Mouse (Mus musculus): ENCODE results near the gene Itgb1bp1. TPM values are rescaled to one million over a fixed set of nuclear protein-coding genes. Genes with fewer than 3 reads are reported as not detected.

Gene Itgb1bp1
- polyA plus RNA-seq, 1 experiment from 2014 or later, result 43.0 TPM

DNA sequence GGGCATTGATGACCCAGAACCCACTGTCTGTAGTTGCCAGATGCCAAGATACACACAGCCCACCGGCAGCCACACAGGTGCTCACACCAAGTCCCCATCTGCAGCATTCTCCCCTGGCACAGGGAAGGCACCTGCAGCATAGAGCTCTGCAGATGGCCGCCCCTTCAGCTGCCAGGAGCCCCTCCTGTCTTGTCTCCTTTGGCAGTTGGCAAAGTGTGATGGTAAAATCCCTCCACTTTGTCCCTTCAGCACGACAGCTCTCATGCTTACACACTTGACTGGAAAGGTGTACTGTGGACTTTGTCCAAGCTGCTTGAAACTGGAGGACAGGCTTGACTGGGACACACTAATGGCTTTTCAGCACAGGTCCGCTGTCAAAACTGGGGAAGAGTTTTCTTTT is 34.2 kb upstream of the Itgb1bp1 start:
- Histone ChIP-seq H3K27me3 (ENCODE audit: low read depth, poor library complexity, severe bottlenecking) (no peaks in the 10 kb centered on the region), H3K36me3 (peaks cover 66% of the 10 kb centered on the region), H3K4me3 (no peak overlapping the region), H3K4me1 (peaks cover 7% of the 10 kb centered on the region; the same call in 1 of the 2 replicates), H3K9me3 (replicated peaks) (no peaks in the 10 kb centered on the region), H3K27ac (replicated peaks) (no peak overlapping the region)
- no peak for DNase-seq (ENCODE audit: low spot score)
- 92% methylated on average over 4 of the region's 4 CpGs for WGBS

DNA sequence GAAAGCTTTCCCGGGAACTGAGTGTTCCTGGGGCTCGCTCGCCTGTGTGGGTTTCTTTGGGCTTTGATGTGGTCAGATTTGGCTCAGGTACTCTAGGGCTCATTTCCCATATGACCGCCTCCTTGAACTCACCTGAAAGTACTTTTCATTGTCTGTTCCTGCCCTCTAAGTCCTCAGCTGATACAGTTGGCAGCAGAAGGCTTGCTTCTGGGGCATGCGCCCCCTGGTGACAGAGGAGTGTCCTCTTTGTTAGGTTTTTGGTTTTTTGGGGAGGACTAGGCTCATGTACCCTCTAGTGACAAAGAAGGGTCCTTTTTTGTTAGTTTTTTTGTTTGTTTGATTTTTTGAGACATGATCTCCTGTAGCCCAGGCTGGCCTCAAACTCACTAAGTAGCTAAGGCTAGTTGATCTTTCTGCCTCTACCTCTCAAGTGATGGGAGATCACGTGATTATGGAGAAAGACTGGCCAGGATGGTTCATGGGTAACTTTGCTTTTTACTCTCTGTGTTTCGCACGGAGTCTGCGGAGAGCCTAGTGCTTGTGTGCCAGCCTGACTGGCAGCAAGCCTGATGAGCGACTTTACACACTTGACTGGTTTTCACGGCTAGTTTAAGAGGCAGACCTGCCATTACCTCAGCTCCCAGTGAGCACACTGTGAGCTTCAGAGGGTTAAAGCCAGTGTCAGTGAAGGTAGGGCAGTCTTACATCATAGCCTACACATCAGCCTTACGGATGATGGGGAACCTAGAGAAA is 32.2 kb upstream of the Itgb1bp1 start:
- 74% methylated on average over 12 of the region's 12 CpGs for WGBS
- Histone ChIP-seq H3K4me1 (peaks cover 7% of the 10 kb centered on the region; the same call in 1 of the 2 replicates), H3K36me3 (peaks cover 66% of the 10 kb centered on the region)

DNA sequence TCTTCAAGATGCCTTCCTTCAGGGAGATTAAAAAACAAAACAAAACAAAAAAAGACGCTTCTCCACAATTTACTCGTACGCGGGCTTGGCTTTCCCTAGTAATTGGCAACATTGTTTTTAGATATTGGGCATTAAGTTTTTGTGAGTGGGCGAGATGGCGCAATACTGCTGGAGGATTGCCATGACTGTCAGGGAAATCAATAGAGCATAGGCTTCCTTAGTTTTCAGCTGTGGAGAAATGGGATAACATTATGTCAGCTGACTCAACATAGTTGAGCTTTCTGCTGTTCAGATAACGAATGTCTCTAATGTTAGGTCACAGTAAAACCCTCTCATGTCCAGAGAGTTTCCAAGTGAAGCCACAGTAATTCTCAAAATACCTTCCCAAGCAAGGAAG is 30.8 kb upstream of the Itgb1bp1 start:
- Histone ChIP-seq H3K4me1 (peaks cover 7% of the 10 kb centered on the region; the same call in 1 of the 2 replicates), H3K4me3 (peak overlapping the region; percentile 67), H3K27ac (replicated peaks) (peak overlapping the region; percentile 89), H3K27me3 (ENCODE audit: low read depth, poor library complexity, severe bottlenecking) (no peaks in the 10 kb centered on the region), H3K36me3 (peaks cover 66% of the 10 kb centered on the region), H3K9me3 (replicated peaks) (no peaks in the 10 kb centered on the region)
- no peak for DNase-seq (ENCODE audit: low spot score)
- WGBS, result 39% methylated on average over 7 of the region's 7 CpGs

More for the DNA sequence above, 32.2 kb upstream of the Itgb1bp1 start:
- no peak overlapping the region for H3K27ac ChIP-seq (replicated peaks)
- no peaks in the 10 kb centered on the region for H3K27me3 ChIP-seq (ENCODE audit: low read depth, poor library complexity, severe bottlenecking)
- no peak overlapping the region for H3K4me3 ChIP-seq
- no peaks in the 10 kb centered on the region for H3K9me3 ChIP-seq (replicated peaks)
- DNase-seq (ENCODE audit: low spot score), result peak; percentile 62

DNA sequence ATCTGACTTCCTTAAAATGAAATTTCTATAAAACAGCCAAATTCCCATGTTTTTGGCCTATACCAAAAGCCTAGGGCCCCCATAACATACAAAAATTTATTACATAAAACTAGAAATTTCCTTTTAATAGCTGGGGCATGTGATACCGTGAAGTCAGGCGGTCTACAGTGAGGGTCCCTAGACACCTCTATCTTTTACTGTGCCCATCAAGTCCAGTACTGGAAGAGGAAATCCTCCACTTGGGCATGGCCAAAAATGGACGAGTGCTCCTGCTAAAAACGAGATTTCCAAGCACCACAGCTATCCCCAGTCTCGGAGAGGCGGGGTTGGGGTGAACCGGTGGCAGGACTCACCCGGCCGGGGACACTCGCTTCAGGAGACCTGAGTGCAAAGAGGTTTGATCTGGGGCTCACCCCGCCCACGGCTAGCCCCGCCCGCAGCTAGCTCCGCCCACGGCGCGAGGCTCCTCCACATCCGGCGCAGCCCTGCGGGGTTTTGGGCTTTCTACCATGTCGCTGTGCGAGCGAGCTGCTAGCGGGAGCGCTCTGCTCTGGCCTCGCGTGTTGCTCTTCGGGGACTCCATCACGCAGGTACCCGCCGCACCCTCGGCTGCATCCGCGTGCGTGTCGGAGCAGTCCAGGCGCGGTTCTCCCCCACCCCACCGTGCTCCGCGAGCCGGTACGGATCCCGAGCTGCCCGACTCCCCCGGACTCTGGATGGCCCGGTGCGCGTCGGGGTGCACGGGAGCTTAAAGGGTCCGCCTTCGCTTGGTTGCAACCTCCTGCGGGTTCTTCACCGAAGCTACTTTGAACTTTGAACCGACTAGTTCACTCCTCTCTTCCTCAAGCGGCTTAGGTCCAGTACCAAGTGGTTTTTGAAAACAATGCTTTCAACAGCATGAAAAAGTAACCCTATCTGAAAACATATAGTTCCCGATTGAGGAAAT is 30.1 kb upstream of the Itgb1bp1 start, which contains the start of gene Iah1:
Gene Iah1 (plus strand): TSS at position 467 of the 946 bp plus-strand sequence.
- WGBS, result 3% methylated on average over 59 of the region's 59 CpGs
- peak; percentile 87 for DNase-seq (ENCODE audit: low spot score)
- Histone ChIP-seq H3K4me3 (peak within 1 kb of the TSS; percentile 67), H3K27me3 (ENCODE audit: low read depth, poor library complexity, severe bottlenecking) (no peaks in the 10 kb centered on the region), H3K27ac (replicated peaks) (peak within 1 kb of the TSS; percentile 89), H3K36me3 (peaks cover 69% of the 10 kb centered on the region), H3K9me3 (replicated peaks) (no peaks in the 10 kb centered on the region), H3K4me1 (peaks cover 7% of the 10 kb centered on the region; the same call in 1 of the 2 replicates)

DNA sequence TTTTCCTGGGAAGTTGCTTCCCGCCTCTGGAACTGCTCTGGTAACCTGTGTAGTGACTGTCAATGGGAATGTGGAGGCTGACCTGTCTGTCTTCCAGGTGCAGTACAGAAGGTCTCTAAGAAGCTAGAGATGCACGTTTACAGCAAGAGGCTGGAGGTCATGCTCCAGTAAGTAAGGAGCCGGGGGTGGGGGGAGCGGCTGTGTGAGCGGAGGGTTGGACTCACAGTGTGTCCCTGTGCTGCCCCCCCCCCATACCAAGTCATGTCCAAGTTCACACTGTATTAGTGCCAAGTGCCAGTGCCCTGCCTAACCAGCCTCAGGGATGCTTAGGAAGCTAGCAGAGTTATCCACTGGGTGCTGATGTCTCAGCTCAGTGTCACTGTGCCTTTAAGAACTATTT is 26.1 kb upstream of the Itgb1bp1 start:
- 90% methylated on average over 5 of the region's 5 CpGs for WGBS
- DNase-seq (ENCODE audit: low spot score), result no peak
- H3K36me3 ChIP-seq, result peaks cover 79% of the 10 kb centered on the region
- H3K4me1 ChIP-seq, result peaks cover 5% of the 10 kb centered on the region; the same call in 1 of the 2 replicates
- H3K27ac ChIP-seq (replicated peaks), result no peak overlapping the region
- H3K27me3 ChIP-seq (ENCODE audit: low read depth, poor library complexity, severe bottlenecking), result no peaks in the 10 kb centered on the region
- H3K9me3 ChIP-seq (replicated peaks), result no peaks in the 10 kb centered on the region
- H3K4me3 ChIP-seq, result no peak overlapping the region

DNA sequence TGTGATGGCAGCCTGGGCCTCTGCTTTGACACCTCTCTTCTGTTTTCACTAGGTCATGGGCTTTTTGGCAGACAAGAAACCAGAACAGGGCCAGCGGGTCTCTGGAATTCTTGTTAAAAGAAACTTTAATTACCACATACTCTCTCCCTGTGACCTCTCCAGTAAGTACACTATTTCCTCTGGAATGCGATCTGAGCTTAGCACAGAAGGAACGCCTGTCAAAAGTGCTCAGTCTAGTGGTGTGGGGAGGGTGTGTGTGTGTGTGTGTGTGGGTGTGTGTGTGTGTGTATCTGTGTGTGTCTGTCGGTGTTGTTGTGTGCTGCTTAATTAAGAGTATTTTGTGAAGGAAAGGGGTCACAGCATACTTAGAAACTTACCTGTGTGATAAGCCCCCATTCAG is 20.6 kb upstream of the Itgb1bp1 start:
- DNase-seq (ENCODE audit: low spot score), result no peak
- no peak overlapping the region for H3K27ac ChIP-seq (replicated peaks)

DNA sequence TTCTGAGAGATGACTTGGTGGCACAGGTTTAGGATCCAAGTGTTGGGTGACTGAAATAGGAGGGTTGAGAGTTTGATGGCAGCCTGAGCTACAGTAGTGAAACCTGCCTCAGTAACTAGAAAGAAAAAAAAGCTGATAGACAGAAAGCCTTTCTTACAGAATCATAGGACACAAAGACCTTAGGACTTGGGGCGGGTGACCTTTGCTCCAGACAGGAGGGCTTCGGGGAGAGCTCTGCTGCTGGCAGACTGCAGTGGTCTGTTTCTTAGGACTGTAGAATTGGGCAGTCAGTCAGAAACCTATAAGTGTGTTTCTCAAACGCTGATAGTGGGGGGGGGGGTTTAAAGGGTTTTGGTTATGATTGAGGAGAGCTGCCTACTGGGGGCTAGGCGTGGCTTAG is 19.7 kb upstream of the Itgb1bp1 start:
- H3K27me3 ChIP-seq (ENCODE audit: low read depth, poor library complexity, severe bottlenecking), result no peaks in the 10 kb centered on the region
- no peaks in the 10 kb centered on the region for H3K9me3 ChIP-seq (replicated peaks)
- H3K36me3 ChIP-seq, result peaks cover 99% of the 10 kb centered on the region
- 89% methylated on average over 4 of the region's 4 CpGs for WGBS
- DNase-seq (ENCODE audit: low spot score), result no peak
- no peak overlapping the region for H3K4me3 ChIP-seq
- H3K4me1 ChIP-seq, result no peaks in the 10 kb centered on the region
- no peak overlapping the region for H3K27ac ChIP-seq (replicated peaks)

More for the DNA sequence above, 20.6 kb upstream of the Itgb1bp1 start:
- H3K9me3 ChIP-seq (replicated peaks), result no peaks in the 10 kb centered on the region
- no peaks in the 10 kb centered on the region for H3K4me1 ChIP-seq
- 90% methylated on average over 4 of the region's 4 CpGs for WGBS
- H3K4me3 ChIP-seq, result no peak overlapping the region
- H3K36me3 ChIP-seq, result peaks cover 99% of the 10 kb centered on the region
- no peaks in the 10 kb centered on the region for H3K27me3 ChIP-seq (ENCODE audit: low read depth, poor library complexity, severe bottlenecking)

DNA sequence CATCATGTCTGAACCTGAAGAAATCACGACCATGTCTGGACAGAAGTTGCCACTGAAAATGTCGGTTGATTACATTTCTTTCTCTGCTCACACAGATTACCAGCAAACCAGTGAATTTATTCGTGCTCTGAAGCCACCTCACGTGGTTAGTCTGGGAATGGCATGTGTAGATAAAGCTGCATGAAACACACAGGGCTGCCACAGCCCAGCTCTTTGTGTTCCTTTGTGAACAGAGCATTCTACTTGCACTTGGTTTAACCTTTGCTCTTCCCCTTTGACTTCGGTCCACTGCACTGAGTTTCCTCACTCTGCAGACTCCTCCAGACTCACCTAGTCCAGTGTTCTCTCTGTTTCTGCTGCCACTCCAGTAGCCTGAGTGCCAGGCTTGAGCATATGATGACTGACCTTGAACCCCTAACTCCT is 16.3 kb upstream of the Itgb1bp1 start:
- Histone ChIP-seq H3K36me3 (peaks cover 99% of the 10 kb centered on the region), H3K4me3 (no peak overlapping the region), H3K4me1 (no peaks in the 10 kb centered on the region), H3K9me3 (replicated peaks) (no peaks in the 10 kb centered on the region), H3K27ac (replicated peaks) (no peak overlapping the region), H3K27me3 (ENCODE audit: low read depth, poor library complexity, severe bottlenecking) (no peaks in the 10 kb centered on the region)
- DNase-seq (ENCODE audit: low spot score), result no peak
- WGBS, result 86% methylated on average over 5 of the region's 5 CpGs

DNA sequence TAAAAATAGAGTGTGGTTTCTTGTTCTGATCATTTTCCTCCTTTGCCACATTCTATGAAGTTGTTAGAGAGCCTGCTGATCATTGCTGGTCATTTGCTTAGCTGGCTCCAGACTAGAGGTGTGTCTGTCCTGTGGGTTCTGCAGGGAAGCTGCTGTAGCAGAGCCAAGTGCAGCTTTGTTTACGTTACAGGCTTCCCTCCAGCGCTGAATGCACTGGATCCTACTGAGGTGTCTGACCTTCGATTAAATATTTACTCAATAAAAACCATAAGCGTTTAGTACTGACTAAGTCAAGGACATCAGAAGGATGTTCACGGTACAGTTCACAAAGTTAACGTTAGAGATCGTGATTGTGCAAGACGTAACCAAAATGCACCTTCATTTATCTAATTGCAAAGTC is 15.8 kb upstream of the Itgb1bp1 start:
- Histone ChIP-seq H3K9me3 (replicated peaks) (no peaks in the 10 kb centered on the region), H3K4me1 (no peaks in the 10 kb centered on the region), H3K36me3 (peaks cover 99% of the 10 kb centered on the region), H3K27ac (replicated peaks) (no peak overlapping the region), H3K4me3 (no peak overlapping the region), H3K27me3 (ENCODE audit: low read depth, poor library complexity, severe bottlenecking) (no peaks in the 10 kb centered on the region)
- WGBS, result 91% methylated on average over 8 of the region's 8 CpGs
- no peak for DNase-seq (ENCODE audit: low spot score)

DNA sequence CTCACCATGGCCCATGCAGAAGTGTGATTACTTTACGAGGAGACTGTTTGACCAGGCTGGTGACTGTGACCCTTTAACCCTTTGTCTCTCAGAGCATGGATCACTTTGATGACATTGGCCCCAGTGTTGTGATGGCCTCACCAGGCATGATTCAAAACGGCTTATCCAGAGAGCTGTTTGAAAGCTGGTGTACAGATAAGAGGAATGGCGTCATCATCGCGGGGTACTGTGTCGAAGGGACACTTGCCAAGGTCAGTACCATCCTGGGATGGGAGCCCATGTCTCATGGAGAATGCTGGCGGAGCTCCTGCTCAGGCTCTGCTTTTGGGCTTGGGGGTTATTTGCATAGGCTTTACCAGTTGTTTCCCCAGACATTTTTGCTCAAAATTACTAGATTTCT is 15.2 kb upstream of the Itgb1bp1 start:
- no peaks in the 10 kb centered on the region for H3K4me1 ChIP-seq
- 90% methylated on average over 7 of the region's 7 CpGs for WGBS
- no peaks in the 10 kb centered on the region for H3K9me3 ChIP-seq (replicated peaks)
- no peak for DNase-seq (ENCODE audit: low spot score)
- H3K36me3 ChIP-seq, result peaks cover 99% of the 10 kb centered on the region
- H3K27ac ChIP-seq (replicated peaks), result no peak overlapping the region
- no peaks in the 10 kb centered on the region for H3K27me3 ChIP-seq (ENCODE audit: low read depth, poor library complexity, severe bottlenecking)
- no peak overlapping the region for H3K4me3 ChIP-seq

DNA sequence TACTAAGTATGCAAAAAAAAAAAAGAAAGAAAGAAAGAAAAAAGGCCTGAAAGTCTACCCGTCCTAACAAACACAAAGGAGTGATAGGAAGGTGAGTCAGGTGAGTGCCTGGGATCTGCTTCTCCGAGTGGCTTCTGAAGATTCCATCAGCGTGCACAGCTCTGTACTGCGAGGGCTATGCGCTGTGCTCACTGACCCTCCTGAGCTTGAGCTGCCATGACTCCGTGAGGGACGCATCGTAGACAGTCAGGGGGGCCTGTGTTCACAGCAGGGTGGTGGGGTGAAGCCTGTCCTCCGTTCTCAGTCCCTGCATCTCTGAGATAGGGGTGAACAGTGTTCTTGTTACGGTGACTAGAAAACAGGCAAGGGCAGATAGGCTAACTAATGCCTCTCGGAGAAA is 12.8 kb upstream of the Itgb1bp1 start:
- Histone ChIP-seq H3K27ac (replicated peaks) (no peak overlapping the region), H3K27me3 (ENCODE audit: low read depth, poor library complexity, severe bottlenecking) (no peaks in the 10 kb centered on the region), H3K4me1 (no peaks in the 10 kb centered on the region), H3K4me3 (no peak overlapping the region), H3K9me3 (replicated peaks) (no peaks in the 10 kb centered on the region), H3K36me3 (peaks cover 99% of the 10 kb centered on the region)
- no peak for DNase-seq (ENCODE audit: low spot score)
- WGBS, result 95% methylated on average over 11 of the region's 11 CpGs

DNA sequence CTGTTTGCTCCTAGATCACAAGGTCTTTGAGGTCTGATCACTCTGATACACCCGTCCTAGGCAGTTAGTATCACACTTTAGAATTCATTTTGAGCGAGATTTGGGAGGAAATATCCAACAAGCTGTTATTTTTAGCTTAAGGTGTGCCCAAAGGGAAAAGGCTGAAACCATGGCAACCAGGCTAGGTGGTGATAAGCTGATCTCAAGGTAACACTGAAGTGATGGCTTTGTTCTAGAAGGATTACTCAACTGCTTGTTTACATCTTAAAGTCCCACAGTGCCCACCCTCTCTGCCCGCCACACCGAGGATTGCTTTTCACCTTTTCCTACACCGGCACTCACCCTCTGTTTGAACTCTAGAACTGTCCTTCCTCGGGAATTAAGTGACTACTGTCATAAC is 3.6 kb upstream of the Itgb1bp1 start:
- Histone ChIP-seq H3K36me3 (peaks cover 65% of the 10 kb centered on the region), H3K4me3 (no peak overlapping the region), H3K27me3 (ENCODE audit: low read depth, poor library complexity, severe bottlenecking) (no peaks in the 10 kb centered on the region), H3K4me1 (peaks cover 15% of the 10 kb centered on the region), H3K27ac (replicated peaks) (no peak overlapping the region), H3K9me3 (replicated peaks) (no peaks in the 10 kb centered on the region)
- 86% methylated on average over 6 of the region's 6 CpGs for WGBS
- no peak for DNase-seq (ENCODE audit: low spot score)
